Mouse (Mus musculus): ENCODE results near the gene 4930452B06Rik.
"Not testable (repeated sequence)": the region's sequence is repeated elsewhere in the genome, so short reads cannot be mapped to it uniquely, and the experiment has no call there.

4930452B06Rik gene

GRCm38 (mm10) chr14:8665636-8666411, at the start of gene 4930452B06Rik:
TSS of gene 4930452B06Rik (minus strand) at chr14:8666240.
- peak; percentile 93 for DNase-seq

DNA sequence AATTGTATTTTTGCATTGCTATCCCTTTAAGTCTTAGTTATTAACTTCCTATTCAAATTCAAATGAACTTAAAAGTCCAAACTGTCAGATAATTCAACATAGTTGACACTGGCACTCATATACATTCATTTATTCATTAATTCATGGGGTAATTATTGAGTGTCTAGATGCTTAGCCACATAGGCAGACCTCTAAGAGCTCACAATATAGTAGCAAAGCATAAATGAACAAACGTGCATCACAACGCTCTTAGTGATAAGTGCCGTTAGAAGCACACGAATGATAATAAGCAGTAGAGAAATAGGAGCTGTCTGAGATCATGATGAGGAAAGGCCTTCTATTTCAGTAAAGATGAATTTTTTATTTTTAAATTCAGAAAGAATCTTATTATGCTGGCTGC, 46.6 kb upstream of the 4930452B06Rik start:
- DNase-seq: no peak

DNA sequence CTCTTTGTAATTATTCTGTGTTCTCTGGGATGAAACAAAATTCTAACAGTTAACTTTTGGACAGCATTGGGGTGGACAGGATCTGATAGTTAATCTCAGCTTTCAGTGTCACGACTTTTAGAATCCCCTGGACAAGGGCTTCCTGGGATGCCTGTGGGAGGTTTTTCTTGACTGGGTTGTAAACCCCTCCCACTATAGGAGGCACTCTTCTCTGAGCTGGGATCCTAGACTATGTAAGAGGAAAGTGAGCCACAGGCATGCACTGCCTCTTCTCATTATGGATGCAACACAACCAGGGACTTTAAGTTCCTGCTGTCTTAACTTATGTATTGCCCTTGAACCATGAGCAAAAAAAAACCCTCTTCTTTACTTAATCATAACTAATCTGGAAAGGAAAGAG, 23.4 kb upstream of the 4930452B06Rik start:
- DNase-seq: no peak

GRCm38 (mm10) chr14:8688462-8688861, 22.4 kb upstream of the 4930452B06Rik start:
- no peak for DNase-seq

- DNase-seq: no peak
Measured at GRCm38 (mm10) chr14:8686185-8686584, 20.1 kb upstream of the 4930452B06Rik start.

GRCm38 (mm10) chr14:8679896-8680295, 13.9 kb upstream of the 4930452B06Rik start:
- DNase-seq: no peak

DNA sequence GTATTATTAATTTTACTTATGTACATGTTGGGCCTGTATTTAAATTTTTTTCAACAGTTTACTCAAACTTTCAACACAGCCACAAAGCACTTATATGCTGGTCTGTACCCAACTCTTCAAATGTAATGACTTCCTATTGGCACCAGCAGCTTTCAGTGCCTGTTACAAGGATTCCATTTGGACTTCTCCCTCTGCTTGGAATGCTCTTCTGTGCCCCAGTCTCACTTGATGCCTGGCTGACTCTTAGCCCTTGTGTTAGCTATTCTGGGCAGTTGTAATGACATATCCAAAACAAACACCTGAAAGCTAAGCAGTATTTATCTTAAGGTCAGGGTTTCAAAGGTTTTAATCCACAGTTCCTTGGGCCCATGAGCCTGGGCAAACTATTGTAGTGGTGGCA, 5.7 kb downstream of the 4930452B06Rik start:
- DNase-seq: no peak

GRCm38 (mm10) chr14:8641650-8642279, 24.3 kb downstream of the 4930452B06Rik start:
- peak; percentile 35 for DNase-seq

GRCm38 (mm10) chr14:8632211-8632610, 33.8 kb downstream of the 4930452B06Rik start:
- DNase-seq: no peak

DNA sequence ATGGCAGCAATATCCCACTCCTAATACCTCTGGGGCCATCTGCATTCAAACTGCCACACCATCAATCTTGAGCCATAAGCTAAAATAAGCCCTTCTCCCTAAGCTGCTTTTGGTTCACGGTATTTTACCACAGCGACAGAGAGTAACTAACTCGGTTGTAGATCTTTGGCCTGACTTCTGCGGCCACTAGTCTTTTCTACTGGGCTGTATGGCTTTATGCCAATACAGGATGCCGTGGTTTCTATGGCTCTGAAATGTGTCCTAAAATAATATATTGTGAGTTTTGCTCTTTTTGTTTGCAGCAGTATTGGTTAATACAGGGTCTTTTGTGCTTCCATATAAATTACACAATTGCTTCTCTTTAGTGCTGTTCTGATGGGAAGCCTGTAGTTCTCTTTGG, 37.6 kb downstream of the 4930452B06Rik start:
- DNase-seq: no peak

DNA sequence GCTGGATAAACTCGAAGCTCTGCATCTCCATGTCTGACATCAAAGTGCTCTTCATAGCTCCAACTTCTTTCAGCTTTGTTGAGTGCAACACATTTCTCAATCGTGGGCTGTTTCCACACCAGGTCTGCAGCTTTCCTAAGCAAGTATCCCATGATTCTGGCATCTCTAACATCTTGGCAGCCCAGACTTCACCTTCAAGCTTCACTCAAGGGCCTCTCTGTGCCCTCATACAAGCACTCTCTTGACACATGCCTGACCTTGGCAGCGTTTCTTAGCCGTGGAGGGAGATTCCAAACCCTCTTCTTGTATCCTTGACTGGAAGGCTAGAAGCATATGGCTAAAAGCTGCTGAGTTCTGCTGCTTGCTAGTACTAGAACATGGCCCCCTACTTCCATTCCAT, 38.6 kb downstream of the 4930452B06Rik start:
- no peak for DNase-seq

- DNase-seq: no peak
Measured at GRCm38 (mm10) chr14:8621164-8621563, 44.9 kb downstream of the 4930452B06Rik start.

GRCm38 (mm10) chr14:8620580-8620979, 45.5 kb downstream of the 4930452B06Rik start:
- no peak for DNase-seq

- no peak for DNase-seq
Measured at GRCm38 (mm10) chr14:8615636-8616035, 50.4 kb downstream of the 4930452B06Rik start.

GRCm38 (mm10) chr14:8614430-8614829, 51.6 kb downstream of the 4930452B06Rik start:
- DNase-seq: not testable (repeated sequence)

- DNase-seq: no peak
Measured at GRCm38 (mm10) chr14:8612080-8612479, 54.0 kb downstream of the 4930452B06Rik start.

DNA sequence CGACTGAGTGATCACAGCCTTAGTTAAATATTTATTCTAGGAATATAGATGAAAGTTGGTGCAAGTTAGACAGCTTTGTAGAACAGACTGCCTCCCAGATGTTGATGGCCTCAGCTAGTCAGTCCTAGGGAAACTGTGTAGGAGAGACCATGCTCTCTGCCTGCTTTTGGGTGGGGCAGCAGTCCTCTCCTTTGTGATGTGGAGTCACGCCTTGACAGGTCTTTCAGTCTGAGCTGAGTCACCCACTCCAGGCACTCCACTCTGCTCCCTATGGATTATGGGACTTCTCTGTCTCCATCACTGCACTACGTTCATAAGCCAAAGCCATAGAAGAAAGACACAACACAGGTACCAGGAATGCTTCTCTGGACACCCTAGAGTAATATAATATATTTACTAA, 55.9 kb downstream of the 4930452B06Rik start:
- no peak for DNase-seq

- peak; percentile 77 for DNase-seq
Measured at GRCm38 (mm10) chr14:8608559-8609171, 57.4 kb downstream of the 4930452B06Rik start.

GRCm38 (mm10) chr14:8604898-8605297, 61.1 kb downstream of the 4930452B06Rik start:
- no peak for DNase-seq

DNA sequence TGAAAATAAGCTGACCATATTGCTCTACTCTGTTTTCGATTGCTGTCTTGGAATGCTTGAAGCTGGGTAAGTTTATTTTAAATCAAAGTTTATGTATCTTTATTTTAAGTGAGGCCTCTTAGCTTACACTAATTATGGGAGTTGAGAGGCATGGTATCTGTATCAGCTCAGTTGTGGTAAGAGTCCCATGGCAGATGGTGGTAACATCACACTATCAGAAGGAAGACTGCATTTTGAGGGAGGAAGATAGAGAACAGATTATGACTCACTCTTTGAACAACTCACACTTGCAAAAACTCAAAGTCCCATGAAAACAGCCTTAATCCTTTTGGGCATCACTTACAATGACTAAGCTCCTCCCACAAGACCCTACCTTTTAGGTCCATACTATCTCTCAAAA, 81.0 kb downstream of the 4930452B06Rik start:
- DNase-seq: no peak

GRCm38 (mm10) chr14:8551006-8551405, 115.0 kb downstream of the 4930452B06Rik start:
- DNase-seq: not testable (repeated sequence)

- no peak for DNase-seq
Measured at GRCm38 (mm10) chr14:8549108-8549507, 116.9 kb downstream of the 4930452B06Rik start.

GRCm38 (mm10) chr14:8536024-8536423, 130.0 kb downstream of the 4930452B06Rik start:
- no peak for DNase-seq

GRCm38 (mm10) chr14:8525232-8525631, 140.8 kb downstream of the 4930452B06Rik start:
- no peak for DNase-seq

All from embryo, embryonic 11 days (tissue).